Mouse (Mus musculus) Muller cell, postnatal 12 days (primary cell): ENCODE measurements around the gene Elf2.

Experiments used
- DNase-seq: peaks from one replicate; pipeline ENCODE4 v3.0.0-alpha.2; 2015; ENCODE audit errors: inconsistent ontology term

Gene Elf2

GRCm38 (mm10) chr3:51213111-51213510, 127.4 kb downstream of the Elf2 start:
- no peak for DNase-seq

- no peak for DNase-seq
Observed at GRCm38 (mm10) chr3:51210485-51210884, 130.0 kb downstream of the Elf2 start.

- DNase-seq, result no peak
Observed at GRCm38 (mm10) chr3:51209503-51210314, 130.8 kb downstream of the Elf2 start.

- DNase-seq, result no peak
Observed at GRCm38 (mm10) chr3:51208633-51209032, 131.8 kb downstream of the Elf2 start.

- DNase-seq, result no peak
Observed at GRCm38 (mm10) chr3:51206521-51206920, 133.9 kb downstream of the Elf2 start.

GRCm38 (mm10) chr3:51204897-51205296, 135.6 kb downstream of the Elf2 start:
- DNase-seq, result no peak

GRCm38 (mm10) chr3:51204441-51204840, 136.0 kb downstream of the Elf2 start:
- no peak for DNase-seq

- DNase-seq, result no peak
Observed at GRCm38 (mm10) chr3:51203906-51204305, 136.6 kb downstream of the Elf2 start.
